Mouse (Mus musculus): ENCODE results near the gene Klf1. TPM values are rescaled to one million over a fixed set of nuclear protein-coding genes. Genes with fewer than 3 reads are reported as not detected.

Gene Klf1
- polyA plus RNA-seq, 1 experiment: 3.2 TPM

DNA sequence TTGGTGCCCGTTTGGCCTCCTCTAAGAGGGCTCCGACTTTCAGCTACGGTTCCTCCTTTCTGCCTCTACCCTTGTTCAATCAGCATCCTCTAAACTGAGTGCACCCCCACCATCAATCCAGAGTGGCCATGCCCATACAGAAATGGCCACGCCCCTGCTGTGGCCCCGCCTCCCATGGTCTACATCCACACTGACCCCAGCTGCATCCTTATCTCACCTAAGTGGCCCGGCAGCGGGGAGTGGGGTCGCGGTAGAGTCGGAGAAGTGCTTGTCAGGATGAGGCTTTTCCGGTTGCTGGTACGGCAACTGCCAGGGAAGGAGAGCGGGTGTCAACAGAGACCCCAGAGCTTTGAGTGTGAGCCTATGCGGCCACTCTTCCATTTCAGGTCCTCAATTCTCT is 33.8 kb downstream of the Klf1 start:
- Histone ChIP-seq H3K27ac (ENCODE audit: insufficient read depth, low read depth, low read length) (no peak overlapping the region), H3K36me3 (ENCODE audit: control insufficient read depth, insufficient read depth, low read length) (no peaks in the 10 kb centered on the region), H3K27me3 (replicated peaks; ENCODE audit: control insufficient read depth, insufficient read depth, low read length) (peaks cover 3% of the 10 kb centered on the region), H3K4me3 (ENCODE audit: insufficient read depth, low read depth, low read length) (no peak overlapping the region), H3K4me1 (ENCODE audit: control insufficient read depth, insufficient read depth, low read length) (no peaks in the 10 kb centered on the region)
- no peak for DNase-seq
- 6% methylated on average over 14 of the region's 14 CpGs for WGBS
- TF ChIP-seq CTCF (conservative IDR thresholded peaks at IDR 0.05; ENCODE audit: insufficient read depth, insufficient read length, low read depth, low read length) (no peak), POLR2A (IDR thresholded peaks at IDR 0.05; ENCODE audit: low read depth, low read length) (no peak)

- H3K27ac ChIP-seq (ENCODE audit: insufficient read depth, low read depth, low read length): no peak overlapping the region
- H3K4me1 ChIP-seq (ENCODE audit: control insufficient read depth, insufficient read depth, low read length): no peaks in the 10 kb centered on the region
- no peaks in the 10 kb centered on the region for H3K36me3 ChIP-seq (ENCODE audit: control insufficient read depth, insufficient read depth, low read length)
- TF ChIP-seq POLR2A (IDR thresholded peaks at IDR 0.05; ENCODE audit: low read depth, low read length): no peak
- TF ChIP-seq CTCF (conservative IDR thresholded peaks at IDR 0.05; ENCODE audit: insufficient read depth, insufficient read length, low read depth, low read length): no peak
- WGBS: 16% methylated on average over 23 of the region's 23 CpGs
- H3K27me3 ChIP-seq (replicated peaks; ENCODE audit: control insufficient read depth, insufficient read depth, low read length): peaks cover 3% of the 10 kb centered on the region
- DNase-seq: no peak
- no peak overlapping the region for H3K4me3 ChIP-seq (ENCODE audit: insufficient read depth, low read depth, low read length)
Measured at GRCm38 (mm10) chr8:84936041-84936961, 34.6 kb downstream of the Klf1 start.

DNA sequence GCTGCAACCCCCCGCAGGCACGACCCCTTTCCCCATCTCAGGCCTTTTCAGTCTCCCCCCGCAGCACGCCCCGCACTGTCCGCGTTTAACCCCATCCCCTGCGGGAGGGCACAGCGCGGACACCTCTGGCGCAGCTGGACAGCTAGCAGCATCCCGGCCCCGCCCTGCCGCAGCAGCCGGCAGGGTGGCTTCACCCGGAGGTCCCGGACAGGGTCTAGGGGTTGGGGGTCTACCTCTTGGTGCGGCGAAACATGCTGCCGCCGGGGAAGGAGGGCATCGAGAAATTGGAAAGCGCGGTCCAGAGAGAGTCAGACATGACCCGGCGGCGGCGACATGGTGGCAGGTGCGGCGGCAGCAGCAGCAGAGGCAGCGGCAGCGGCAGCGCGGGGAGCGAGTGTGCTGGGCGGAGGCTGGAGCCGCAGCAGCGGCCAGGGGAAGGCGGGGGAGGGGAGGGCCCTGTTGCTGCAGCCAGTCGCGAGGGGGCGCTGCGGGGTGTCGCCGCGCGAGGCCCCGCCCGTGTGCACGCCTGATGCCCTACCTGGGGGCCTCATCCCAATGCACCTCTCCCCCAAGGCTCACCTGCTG is 35.3 kb downstream of the Klf1 start, which contains the start of gene Mast1:
Gene Mast1, minus strand, starts transcription at position 398 of the 585 bp plus-strand sequence.
- H3K4me3 ChIP-seq (ENCODE audit: insufficient read depth, low read depth, low read length): peak within 1 kb of the TSS; percentile 7; the same call in 1 of the 2 replicates
- H3K36me3 ChIP-seq (ENCODE audit: control insufficient read depth, insufficient read depth, low read length): no peaks in the 10 kb centered on the region
- peak; percentile 29 for DNase-seq
- no peak within 1 kb of the TSS for H3K27ac ChIP-seq (ENCODE audit: insufficient read depth, low read depth, low read length)
- H3K4me1 ChIP-seq (ENCODE audit: control insufficient read depth, insufficient read depth, low read length): no peaks in the 10 kb centered on the region
- 1% methylated on average over 49 of the region's 50 CpGs for WGBS
- H3K27me3 ChIP-seq (replicated peaks; ENCODE audit: control insufficient read depth, insufficient read depth, low read length): peaks cover 3% of the 10 kb centered on the region
- no peak for TF ChIP-seq POLR2A (IDR thresholded peaks at IDR 0.05; ENCODE audit: low read depth, low read length)
- TF ChIP-seq CTCF (conservative IDR thresholded peaks at IDR 0.05; ENCODE audit: insufficient read depth, insufficient read length, low read depth, low read length): peak; percentile 55

DNA sequence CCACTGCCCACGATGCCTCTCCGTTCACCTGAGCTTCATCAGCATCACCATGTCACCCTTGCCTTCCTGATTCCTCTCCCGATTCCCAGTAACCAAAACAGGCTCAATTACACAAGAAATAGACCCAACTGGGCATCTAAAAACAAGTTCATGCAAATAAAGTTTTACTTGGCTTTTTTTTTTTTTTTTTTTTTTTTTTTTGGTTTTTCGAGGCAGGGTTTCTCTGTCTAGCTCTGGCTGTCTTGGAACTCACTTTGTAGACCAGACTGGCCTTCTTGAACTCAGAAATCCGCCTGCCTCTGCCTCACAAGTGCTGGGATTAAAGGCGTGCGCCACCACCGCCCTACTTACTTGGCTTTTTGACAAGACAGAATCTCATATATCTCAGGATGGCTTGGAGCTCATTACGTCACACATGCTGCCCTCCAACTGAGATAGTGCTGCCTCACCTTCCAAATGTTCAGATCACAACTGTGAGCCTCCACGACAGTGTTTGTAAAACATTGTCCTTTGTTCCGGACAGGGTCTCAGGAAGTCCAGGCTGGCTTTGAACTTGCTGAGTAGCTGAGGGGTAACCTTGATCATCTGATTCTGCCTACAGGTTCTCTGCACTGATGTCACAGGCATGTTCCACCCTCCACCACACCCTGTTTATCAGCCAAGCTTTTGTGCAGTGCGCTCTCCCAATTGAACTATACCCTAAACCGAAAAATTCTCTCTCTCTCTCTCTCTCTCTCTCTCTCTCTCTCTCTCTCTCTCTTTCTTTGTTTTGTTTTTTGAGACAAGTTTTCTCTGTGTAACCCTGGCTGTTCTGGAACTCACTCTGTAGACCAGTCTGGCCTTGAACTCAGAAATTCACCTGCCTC is 36.1 kb downstream of the Klf1 start:
- peaks cover 3% of the 10 kb centered on the region for H3K27me3 ChIP-seq (replicated peaks; ENCODE audit: control insufficient read depth, insufficient read depth, low read length)
- TF ChIP-seq CTCF (conservative IDR thresholded peaks at IDR 0.05; ENCODE audit: insufficient read depth, insufficient read length, low read depth, low read length): no peak
- TF ChIP-seq POLR2A (IDR thresholded peaks at IDR 0.05; ENCODE audit: low read depth, low read length): no peak
- no peak for DNase-seq
- H3K27ac ChIP-seq (ENCODE audit: insufficient read depth, low read depth, low read length): no peak overlapping the region
- H3K36me3 ChIP-seq (ENCODE audit: control insufficient read depth, insufficient read depth, low read length): no peaks in the 10 kb centered on the region
- H3K4me1 ChIP-seq (ENCODE audit: control insufficient read depth, insufficient read depth, low read length): no peaks in the 10 kb centered on the region
- WGBS: 65% methylated on average over 13 of the region's 13 CpGs
- H3K4me3 ChIP-seq (ENCODE audit: insufficient read depth, low read depth, low read length): no peak overlapping the region; the same call in 1 of the 2 replicates

DNA sequence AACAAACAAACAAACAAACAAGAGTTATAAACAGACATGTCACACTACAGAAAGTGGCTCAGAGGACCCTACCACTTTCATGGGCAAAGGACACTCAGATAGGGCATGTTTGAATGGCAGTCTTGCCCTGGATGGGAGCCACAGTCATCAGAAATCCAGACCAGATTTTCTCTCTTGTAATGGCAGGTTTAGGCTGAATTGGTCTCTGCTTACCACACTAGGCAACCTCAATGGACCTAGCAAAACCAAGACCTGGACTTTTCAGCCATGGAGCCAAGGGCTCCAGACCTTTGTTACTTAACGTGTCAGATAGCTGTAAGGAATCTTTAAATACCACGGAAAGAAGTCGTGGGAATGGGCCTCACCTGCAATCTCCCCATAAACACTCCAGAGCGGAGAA is 42.0 kb downstream of the Klf1 start:
- Histone ChIP-seq H3K4me1 (ENCODE audit: control insufficient read depth, insufficient read depth, low read length) (no peaks in the 10 kb centered on the region), H3K27ac (ENCODE audit: insufficient read depth, low read depth, low read length) (no peak overlapping the region), H3K4me3 (ENCODE audit: insufficient read depth, low read depth, low read length) (no peak overlapping the region), H3K36me3 (ENCODE audit: control insufficient read depth, insufficient read depth, low read length) (no peaks in the 10 kb centered on the region), H3K27me3 (replicated peaks; ENCODE audit: control insufficient read depth, insufficient read depth, low read length) (peaks cover 4% of the 10 kb centered on the region)
- no peak for DNase-seq
- 15% methylated on average over 4 of the region's 4 CpGs for WGBS
- TF ChIP-seq CTCF (conservative IDR thresholded peaks at IDR 0.05; ENCODE audit: insufficient read depth, insufficient read length, low read depth, low read length) (no peak), POLR2A (IDR thresholded peaks at IDR 0.05; ENCODE audit: low read depth, low read length) (no peak)

DNA sequence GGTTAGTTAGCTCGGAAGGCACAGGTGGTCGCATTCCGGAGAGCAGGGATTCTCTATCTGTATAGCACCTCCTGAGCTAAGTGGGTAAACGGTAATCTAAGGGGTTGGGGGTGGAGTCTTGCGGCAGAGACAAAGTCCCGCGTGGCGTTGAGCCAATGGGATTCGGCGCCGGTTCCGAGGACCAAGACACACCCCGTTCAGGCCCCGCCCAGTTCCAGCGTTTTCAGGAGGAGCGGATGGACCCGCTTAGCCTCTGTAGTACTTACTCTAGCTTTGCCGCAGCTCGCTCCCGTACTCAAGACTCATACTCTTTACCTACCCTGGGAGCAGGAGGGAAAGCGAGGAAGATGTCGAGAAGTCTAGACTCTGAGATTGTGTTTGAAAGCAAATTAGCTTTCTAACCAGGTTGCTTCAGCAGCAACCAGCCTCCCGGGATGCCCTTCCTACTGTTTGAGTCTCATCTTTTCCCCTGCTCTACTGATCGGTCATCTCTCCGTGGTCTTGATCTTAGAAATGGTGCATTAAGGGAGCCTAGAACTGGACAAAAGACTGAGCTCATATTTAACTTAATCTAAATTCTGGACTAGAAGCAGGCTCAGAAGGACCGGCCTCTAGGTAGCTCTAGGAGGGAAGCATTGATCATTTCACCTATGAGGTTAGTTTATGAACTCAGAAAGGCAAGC is 42.9 kb downstream of the Klf1 start:
- Histone ChIP-seq H3K36me3 (ENCODE audit: control insufficient read depth, insufficient read depth, low read length) (no peaks in the 10 kb centered on the region), H3K27me3 (replicated peaks; ENCODE audit: control insufficient read depth, insufficient read depth, low read length) (peaks cover 4% of the 10 kb centered on the region), H3K4me1 (ENCODE audit: control insufficient read depth, insufficient read depth, low read length) (no peaks in the 10 kb centered on the region), H3K4me3 (ENCODE audit: insufficient read depth, low read depth, low read length) (no peak overlapping the region), H3K27ac (ENCODE audit: insufficient read depth, low read depth, low read length) (no peak overlapping the region)
- TF ChIP-seq CTCF (conservative IDR thresholded peaks at IDR 0.05; ENCODE audit: insufficient read depth, insufficient read length, low read depth, low read length): no peak
- no peak for TF ChIP-seq POLR2A (IDR thresholded peaks at IDR 0.05; ENCODE audit: low read depth, low read length)
- peak; percentile 34 for DNase-seq
- 3% methylated on average over 26 of the region's 26 CpGs for WGBS

Data from kidney, adult 2 months (tissue).